Mouse (Mus musculus) lung, embryonic 14.5 days (tissue): ENCODE data around the gene Lgals3bp. TPM values are rescaled to one million over a fixed set of nuclear protein-coding genes. Genes with fewer than 3 reads are reported as not detected.
"Not testable (repeated sequence)": the region's sequence is repeated elsewhere in the genome, so short reads cannot be mapped to it uniquely, and the experiment has no call there.

Source experiments
- ATAC-seq: fragments of 200-750 bp; cut with Nextera tagmentation; 2 replicates; pipeline ENCODE4 v1.8.0; 2017; ENCODE audit warnings: mild to moderate bottlenecking, moderate TSS enrichment, moderate library complexity; ENCODE audit not compliant: insufficient read depth
- DNase-seq: peaks from one replicate; pipeline ENCODE4 v3.0.0-alpha.2; 2015
- H3K27ac ChIP-seq: fragments of 300-500 bp; sonication (generic); 2 replicates; pipeline ENCODE4 v1.5.1; 2014; ENCODE audit warnings: low read depth, mild to moderate bottlenecking, moderate library complexity
- H3K27me3 ChIP-seq: fragments of 300-500 bp; sonication (generic); 2 replicates; pipeline ENCODE4 v1.6.1; 2014; ENCODE audit warnings: low read length, control low read depth; ENCODE audit not compliant: insufficient read depth
- H3K36me3 ChIP-seq: fragments of 300-500 bp; sonication (generic); 2 replicates; pipeline ENCODE4 v1.6.1; 2014; ENCODE audit warnings: control low read depth; ENCODE audit not compliant: insufficient read depth
- H3K4me1 ChIP-seq: fragments of 300-500 bp; sonication (generic); 2 replicates; pipeline ENCODE4 v1.6.1; 2014; ENCODE audit warnings: antibody characterized with exemption, control low read depth; ENCODE audit not compliant: insufficient read depth
- H3K4me2 ChIP-seq: fragments of 300-500 bp; sonication (generic); 2 replicates; pipeline ENCODE4 v1.6.1; 2014; ENCODE audit warnings: mild to moderate bottlenecking
- H3K4me3 ChIP-seq: fragments of 300-500 bp; sonication (generic); 2 replicates; pipeline ENCODE4 v1.5.1; 2014; ENCODE audit warnings: low read depth, low read length
- H3K9ac ChIP-seq: fragments of 300-500 bp; sonication (generic); 2 replicates; pipeline ENCODE4 v1.6.1; 2014
- H3K9me3 ChIP-seq: fragments of 300-500 bp; sonication (generic); 2 replicates; pipeline ENCODE4 v1.6.1; 2016; ENCODE audit warnings: low read depth, low read length, control low read depth
- CTCF ChIP-seq: IDR thresholded peaks from 2 replicates; pipeline ENCODE4 v1.5.1; 2016; ENCODE audit warnings: antibody characterized with exemption, low read depth
- WGBS: fragments of 180-500 bp; shearing (Covaris S2); extraction: QIAGEN DNeasy Blood & Tissue Kit; methylation state at CpG from one replicate; pipeline ENCODE4 v1.1.7; 2014; 5-methylcytosine and 5-hydroxymethylcytosine counted together
- polyA plus RNA-seq: library from polyadenylated mRNA; unstranded; fragments of >200 nt; fragmentation: Nextera tagmentation; extraction: Ambion mirVana; gene quantifications from 2 replicates; pipeline ENCODE4 v1.2.1, GENCODE M21; 2014

Lgals3bp gene
- polyA plus RNA-seq, 1 experiment from 2014 or later = 2.9 TPM

DNA sequence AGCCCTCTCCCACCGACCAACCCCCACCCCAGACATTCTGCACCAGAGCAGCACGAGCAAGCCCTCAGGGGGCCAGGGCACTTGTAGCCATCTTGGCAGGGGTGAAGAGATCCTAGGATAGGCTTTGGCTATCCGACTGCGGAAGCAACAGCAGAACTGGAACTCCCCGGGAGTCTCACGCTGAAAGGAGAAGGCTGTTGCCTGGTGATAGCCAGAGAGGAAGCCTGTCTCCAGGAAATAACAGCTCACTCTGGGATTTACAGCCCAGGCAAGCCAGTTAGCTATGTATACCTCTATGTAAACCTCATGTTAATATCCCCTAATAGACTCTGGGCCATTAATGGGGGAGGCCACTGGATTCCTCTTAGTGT, 1.3 kb downstream of the Lgals3bp start:
- Histone ChIP-seq H3K27me3 (no peaks in the 10 kb centered on the region), H3K4me3 (no peak overlapping the region), H3K36me3 (no peaks in the 10 kb centered on the region), H3K4me1 (no peaks in the 10 kb centered on the region), H3K9me3 (no peaks in the 10 kb centered on the region), H3K9ac (no peak overlapping the region), H3K4me2 (0 out of 2 replicates have a peak overlapping the region, but pooled peaks have one; percentile 7), H3K27ac (no peak overlapping the region)
- ATAC-seq (no peak; the same call in 1 of the 2 replicates), DNase-seq (peak; percentile 44)
- WGBS = 32% methylated on average over 6 of the region's 6 CpGs
- TF ChIP-seq CTCF = no peak

DNA sequence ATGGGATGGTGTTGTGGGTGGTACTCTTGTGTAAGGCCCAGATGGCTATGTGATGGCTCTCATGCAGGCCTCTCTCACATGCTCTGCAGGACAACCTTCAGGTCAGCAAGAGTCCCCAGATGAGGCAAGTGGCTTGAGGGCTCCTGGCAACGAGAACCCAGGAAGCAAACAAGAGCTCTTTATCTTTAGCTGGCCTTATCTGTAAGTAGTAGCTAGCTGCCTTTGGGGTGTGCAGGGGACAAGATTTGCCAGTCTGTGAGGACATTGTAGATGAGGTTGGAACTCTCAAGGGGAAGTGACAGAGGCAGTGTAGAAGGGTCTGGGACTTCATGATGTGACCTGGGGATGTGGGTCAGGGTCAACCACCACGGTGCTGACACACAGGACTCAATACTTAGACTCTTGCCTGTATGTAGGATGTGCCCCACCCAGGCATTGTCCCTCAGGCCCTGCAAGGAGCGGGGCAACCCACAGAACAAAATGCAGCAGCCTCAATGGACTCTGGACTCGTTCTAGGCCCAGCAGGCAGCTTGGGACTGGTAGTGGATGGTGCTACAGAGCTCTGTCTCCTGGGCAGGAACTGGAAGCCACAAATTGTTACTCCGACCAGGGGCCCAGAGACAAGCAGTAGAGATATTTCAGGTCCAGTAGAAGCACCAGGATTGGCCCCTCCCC, 1.9 kb downstream of the Lgals3bp start:
- Histone ChIP-seq H3K9me3 (no peaks in the 10 kb centered on the region), H3K36me3 (no peaks in the 10 kb centered on the region), H3K4me3 (no peak overlapping the region), H3K27ac (0 out of 2 replicates have a peak overlapping the region, but pooled peaks have one; percentile 36), H3K4me1 (no peaks in the 10 kb centered on the region), H3K27me3 (no peaks in the 10 kb centered on the region), H3K9ac (no peak overlapping the region), H3K4me2 (0 out of 2 replicates have a peak overlapping the region, but pooled peaks have one; percentile 7)
- DNase-seq (no peak), ATAC-seq (no peak)
- no peak for TF ChIP-seq CTCF
- 59% methylated on average over 5 of the region's 5 CpGs for WGBS

GRCm38 (mm10) chr11:118397806-118398530, 3.9 kb downstream of the Lgals3bp start:
- TF ChIP-seq CTCF = no peak
- no peak overlapping the region for H3K9ac ChIP-seq
- WGBS = 89% methylated on average over 26 of the region's 26 CpGs
- H3K27ac ChIP-seq = no peak overlapping the region
- no peaks in the 10 kb centered on the region for H3K27me3 ChIP-seq
- no peak overlapping the region for H3K4me2 ChIP-seq
- ATAC-seq = no peak
- no peak overlapping the region for H3K4me3 ChIP-seq
- no peak for DNase-seq
- no peaks in the 10 kb centered on the region for H3K36me3 ChIP-seq
- H3K4me1 ChIP-seq = no peaks in the 10 kb centered on the region
- no peaks in the 10 kb centered on the region for H3K9me3 ChIP-seq

DNA sequence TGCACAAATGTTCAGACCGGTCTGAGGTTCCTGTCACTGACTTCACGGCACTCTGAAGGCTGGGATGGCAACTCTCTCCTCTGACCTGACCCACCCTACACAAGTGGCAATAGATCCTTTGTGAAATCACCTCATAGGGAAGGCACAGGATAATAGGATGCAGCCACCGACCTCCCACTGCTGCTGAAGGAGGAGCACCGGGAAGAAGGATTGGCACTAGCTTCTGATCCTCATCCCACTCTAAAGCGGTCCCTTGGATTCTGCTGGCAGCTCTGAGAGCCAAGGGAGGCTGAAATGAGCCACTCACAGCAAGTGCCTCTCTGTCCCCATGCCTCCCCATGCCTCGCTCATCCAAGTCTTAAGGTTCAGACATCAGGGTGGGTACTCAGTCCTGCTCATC, 7.4 kb downstream of the Lgals3bp start:
- no peak for DNase-seq
- WGBS = 51% methylated on average over 6 of the region's 6 CpGs
- TF ChIP-seq CTCF = no peak

GRCm38 (mm10) chr11:118393991-118394390, 7.9 kb downstream of the Lgals3bp start:
- Histone ChIP-seq H3K9me3 (no peaks in the 10 kb centered on the region), H3K4me2 (no peak overlapping the region), H3K9ac (no peak overlapping the region), H3K27ac (no peak overlapping the region), H3K36me3 (no peaks in the 10 kb centered on the region), H3K4me3 (no peak overlapping the region), H3K4me1 (no peaks in the 10 kb centered on the region), H3K27me3 (no peaks in the 10 kb centered on the region)
- no peak for DNase-seq
- ATAC-seq = no peak
- no peak for TF ChIP-seq CTCF
- 56% methylated on average over 5 of the region's 5 CpGs for WGBS

More for the DNA sequence above, 7.4 kb downstream of the Lgals3bp start:
- Histone ChIP-seq H3K4me3 (no peak overlapping the region), H3K27me3 (no peaks in the 10 kb centered on the region), H3K9me3 (no peaks in the 10 kb centered on the region), H3K36me3 (no peaks in the 10 kb centered on the region), H3K4me1 (no peaks in the 10 kb centered on the region), H3K9ac (no peak overlapping the region), H3K27ac (no peak overlapping the region), H3K4me2 (no peak overlapping the region)
- ATAC-seq = no peak

GRCm38 (mm10) chr11:118387816-118388215, 14.1 kb downstream of the Lgals3bp start:
- not testable (repeated sequence) for H3K4me2 ChIP-seq, ATAC-seq, H3K9me3 ChIP-seq, H3K36me3 ChIP-seq, H3K4me1 ChIP-seq, H3K27me3 ChIP-seq, H3K9ac ChIP-seq, H3K4me3 ChIP-seq, DNase-seq, H3K27ac ChIP-seq
- 86% methylated on average over 13 of the region's 13 CpGs for WGBS

DNA sequence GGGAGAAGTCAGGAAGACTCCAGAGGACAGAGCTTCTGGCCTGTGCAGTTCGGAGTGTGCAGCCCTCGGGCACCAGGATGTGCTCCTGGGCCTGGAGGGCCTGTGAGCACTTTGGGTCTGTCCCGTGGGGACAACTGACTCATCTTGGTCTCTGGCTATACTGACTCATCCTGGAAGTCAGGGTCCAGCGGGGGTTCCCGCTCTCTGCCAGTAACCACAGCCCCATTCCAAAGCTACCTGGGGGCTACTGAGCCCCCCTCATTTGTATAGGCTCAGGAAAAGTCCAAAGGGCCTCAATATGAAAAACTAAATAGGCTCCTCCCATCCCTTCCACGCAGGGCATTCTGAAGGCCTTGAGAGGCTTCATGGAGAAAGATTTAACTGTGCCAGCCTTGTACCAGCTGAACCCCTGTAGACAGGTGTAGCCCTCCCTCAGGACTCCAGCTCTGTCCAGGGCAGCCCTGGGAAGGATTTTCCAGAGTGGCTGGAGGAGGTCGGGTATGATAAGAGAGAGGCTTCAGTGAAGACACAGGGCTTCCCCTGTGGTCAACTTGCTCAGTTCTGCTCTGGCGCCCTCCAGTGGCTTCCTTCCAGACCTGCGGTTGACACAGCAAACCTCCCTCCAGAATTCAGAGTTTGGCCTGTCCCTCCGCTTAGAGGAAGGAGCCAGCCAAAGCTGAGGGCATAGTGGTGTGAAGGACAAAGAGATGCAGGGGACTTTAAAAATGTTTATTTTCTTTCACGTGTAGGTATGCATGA, 22.5 kb downstream of the Lgals3bp start:
- H3K9me3 ChIP-seq = no peaks in the 10 kb centered on the region
- no peak overlapping the region for H3K27ac ChIP-seq
- no peak overlapping the region for H3K9ac ChIP-seq
- DNase-seq = peak; percentile 90
- ATAC-seq = peak; percentile 49; the same call in 1 of the 2 replicates
- no peak overlapping the region for H3K4me2 ChIP-seq
- peak; percentile 83 for TF ChIP-seq CTCF
- no peaks in the 10 kb centered on the region; the same call in 1 of the 2 replicates for H3K27me3 ChIP-seq
- 38% methylated on average over 11 of the region's 11 CpGs for WGBS
- H3K36me3 ChIP-seq = no peaks in the 10 kb centered on the region
- no peak overlapping the region for H3K4me3 ChIP-seq
- H3K4me1 ChIP-seq = no peaks in the 10 kb centered on the region
